Mouse (Mus musculus) ES-E14 (cell line): ENCODE measurements around the gene Fam155a.

ENCODE experiments used
- CHD2 ChIP-seq: IDR thresholded peaks from 2 replicates; pipeline ENCODE4 v1.6.1; 2014; ENCODE audit warnings: mild to moderate bottlenecking, low read depth, low read length, inconsistent platforms
- ZNF384 ChIP-seq: IDR thresholded peaks from 2 replicates; pipeline ENCODE4 v1.6.1; 2012; ENCODE audit warnings: low read depth, low read length, inconsistent platforms

DNA sequence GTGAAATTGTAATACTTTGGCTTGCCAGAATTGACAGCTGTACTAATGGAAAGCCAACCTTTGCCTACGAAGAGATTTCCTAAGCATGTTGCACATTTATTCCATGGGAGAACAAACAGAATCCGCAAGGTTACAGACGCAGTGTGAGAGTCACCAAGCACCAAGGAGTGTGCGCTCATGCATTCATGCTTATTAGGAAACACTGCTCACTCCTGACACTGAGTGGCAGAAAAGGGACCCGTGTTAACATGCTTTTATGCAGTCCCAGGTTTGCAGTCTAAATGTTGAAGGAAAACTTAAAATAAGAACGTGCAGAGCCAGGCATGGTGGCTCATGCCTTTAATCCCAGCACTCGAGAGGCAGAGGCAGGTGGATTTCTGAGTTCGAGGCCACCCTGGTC is 7.2 kb upstream of the Fam155a start:
- TF ChIP-seq CHD2 (no peak), ZNF384 (no peak)
